Mouse (Mus musculus): ENCODE data around the gene Ggps1. TPM values are rescaled to one million over a fixed set of nuclear protein-coding genes. Genes with fewer than 3 reads are reported as not detected.

The Ggps1 gene
- total RNA-seq, 1 experiment from 2014 or later, result 51.8 TPM

- ATAC-seq (replicated peaks; ENCODE audit: insufficient number of reproducible peaks, low FRiP score, low TSS enrichment, poor library complexity, severe bottlenecking), result no peak
These were observed 60.6 kb downstream of the Ggps1 start for GRCm38 (mm10) chr13:14002706-14003105.

Other genes starting within 250 kb of the Ggps1 start
- 40.7 to 54.4 TPM (median 49.8 TPM) in 3 replicates for gene B3galnt2, start 109.0 kb downstream of the Ggps1 start, total RNA-seq (2017)
- 57.6 to 103 TPM (median 91.7 TPM) in 3 replicates for gene Tbce, start 23.9 kb downstream of the Ggps1 start, total RNA-seq (2017)
- gene Arid4b, start 256 bp downstream of the Ggps1 start, total RNA-seq (2017), result 81.5 to 110 TPM (median 88.5 TPM) in 3 replicates